Mouse (Mus musculus) limb, embryonic 11.5 days (tissue): ENCODE data around the gene Pik3r5. TPM values are rescaled to one million over a fixed set of nuclear protein-coding genes. Genes with fewer than 3 reads are reported as not detected.

Experiments used
- polyA plus RNA-seq: library from polyadenylated mRNA; unstranded; fragments of >200 nt; fragmentation: Nextera tagmentation; extraction: Ambion mirVana; gene quantifications from 2 replicates; pipeline ENCODE4 v1.2.1, GENCODE M21; 2014

Gene Pik3r5
- polyA plus RNA-seq, 1 experiment from 2014 or later, result 1.2 TPM

Other genes starting within 250 kb of the Pik3r5 start
- 3.3 and 5.4 TPM in 2 replicates for gene Ntn1, start 31.3 kb upstream of the Pik3r5 start, polyA plus RNA-seq
- 1.3 and 1.6 TPM in 2 replicates for gene Pik3r6, start 70.9 kb downstream of the Pik3r5 start, polyA plus RNA-seq
- not detected in 2 replicates for gene Mfsd6l, start 124.1 kb downstream of the Pik3r5 start, polyA plus RNA-seq
- 1.0 and 1.4 TPM in 2 replicates for gene Ccdc42, start 154.9 kb downstream of the Pik3r5 start, polyA plus RNA-seq